Comparison of ENCODE assay signal across 25 mouse cellular contexts in genomic region chr16:44265562-44265961, GRCm38 (mm10).
A peak's percentile ranks its signal among the peaks of the same experiment; 100 is the strongest.
DNase-seq lines count a peak whose midpoint lies in the region; ATAC-seq and TF ChIP-seq lines count a peak whose summit lies in the region.
"Had no signal": no experiment of that assay in that cellular context is flagged by ENCODE, and none has a peak within 500 bp of the region (broad histone marks: within the 10 kb centered on the region; RNA-seq: fewer than 3 reads in every experiment).

No protein-coding gene starts in this region.

- H3K9ac ChIP-seq in liver, embryonic 14.5 days (replicated peaks), result no peak overlapping the region
- H3K9ac ChIP-seq in midbrain, embryonic 13.5 days (replicated peaks), result no peak overlapping the region
- H3K9ac ChIP-seq: embryonic facial prominence, embryonic 12.5 days; forebrain, embryonic 13.5 days; heart, embryonic 13.5 days; hindbrain, embryonic 15.5 days; lung, embryonic 14.5 days; midbrain, embryonic 12.5 days; neural tube, embryonic 13.5 days had no signal

- 40% methylated on average over 6 of the region's 6 CpGs for WGBS in liver, embryonic 14.5 days (ENCODE audit: insufficient replicate concordance)
- WGBS in midbrain, embryonic 13.5 days, result 92% methylated on average over 6 of the region's 6 CpGs

- H3K9me3 ChIP-seq in liver, embryonic 14.5 days (ENCODE audit: control insufficient read depth, low read length), result no peaks in the 10 kb centered on the region
- no peaks in the 10 kb centered on the region for H3K9me3 ChIP-seq in midbrain, embryonic 13.5 days
- H3K9me3 ChIP-seq: embryonic facial prominence, embryonic 12.5 days; forebrain, embryonic 13.5 days; heart, embryonic 13.5 days; hindbrain, embryonic 15.5 days; midbrain, embryonic 12.5 days; neural tube, embryonic 13.5 days had no signal

- no peak overlapping the region for H3K4me3 ChIP-seq in liver, embryonic 14.5 days (ENCODE audit: insufficient read depth in 1 of 2, low read depth in 2 of 2, low read length in 2 of 2)
- no peak overlapping the region for H3K4me3 ChIP-seq in midbrain, embryonic 13.5 days (replicated peaks)
- H3K4me3 ChIP-seq: embryonic facial prominence, embryonic 12.5 days; forebrain, embryonic 13.5 days; heart, embryonic 13.5 days; hindbrain, embryonic 15.5 days; midbrain, embryonic 12.5 days; neural tube, embryonic 13.5 days had no signal

- peak overlapping the region; percentile 41 for H3K4me2 ChIP-seq in liver, embryonic 14.5 days (ENCODE audit: low read depth)
- H3K4me2 ChIP-seq in midbrain, embryonic 13.5 days (replicated peaks), result no peak overlapping the region
- H3K4me2 ChIP-seq: embryonic facial prominence, embryonic 12.5 days; forebrain, embryonic 13.5 days; heart, embryonic 13.5 days; hindbrain, embryonic 15.5 days; lung, embryonic 14.5 days; midbrain, embryonic 12.5 days; neural tube, embryonic 13.5 days had no signal

- ATAC-seq in erythroid progenitor cell, adult 5-6 weeks (replicated peaks; ENCODE audit: low FRiP score, poor library complexity, severe bottlenecking), result peak; percentile 96
- peak; percentile 82 for ATAC-seq in liver, embryonic 14.5 days (ENCODE audit: insufficient read depth)
- ATAC-seq in megakaryocyte-erythroid progenitor cell, adult 5-6 weeks (replicated peaks; ENCODE audit: low FRiP score, low TSS enrichment, poor library complexity, severe bottlenecking), result peak; percentile 55; the same call in 1 of the 2 replicates
- no peak for ATAC-seq in CD4-positive, CD25-positive, alpha-beta regulatory T cell, adult 4 months
- ATAC-seq in midbrain, embryonic 13.5 days, result no peak
- ATAC-seq: forebrain, embryonic 13.5 days; inflammation-experienced regulatory T-cells, adult 6 months had no signal

- peak; percentile 29 for TF ChIP-seq EP300 in liver, embryonic 14.5 days (IDR thresholded peaks at IDR 0.05; ENCODE audit: low read depth)

- peak; percentile 16 for DNase-seq in c-Kit-positive CD71-positive TER-119-negative erythroid progenitor cells, embryonic 14.5 days (ENCODE audit: low read depth)
- DNase-seq in liver, embryonic 14.5 days (ENCODE audit: low read depth in 3 of 3, low spot score in 3 of 3), result peak; percentile 46 to 55 (median 47)
- no peak for DNase-seq in layer of hippocampus, postnatal 36 days
- DNase-seq: adrenal gland, postnatal 36 days; cerebellum, adult 11 months; cerebellum, adult 9-10 months; embryo, embryonic 11 days; gastrocnemius, postnatal 10 days; heart, postnatal 10 days; kidney, adult 11 months; kidney, postnatal 4 days; left cerebral cortex, postnatal 4 days; lung, embryonic 14.5 days; thymus, postnatal 25 days had no signal

- H3K27ac ChIP-seq in liver, embryonic 14.5 days, result no peak overlapping the region
- H3K27ac ChIP-seq in midbrain, embryonic 13.5 days, result no peak overlapping the region
- H3K27ac ChIP-seq: embryonic facial prominence, embryonic 12.5 days; forebrain, embryonic 13.5 days; heart, embryonic 13.5 days; hindbrain, embryonic 15.5 days; midbrain, embryonic 12.5 days; neural tube, embryonic 13.5 days had no signal

- H3K36me3 ChIP-seq in liver, embryonic 14.5 days (replicated peaks; ENCODE audit: control insufficient read depth, insufficient read depth, low read depth), result no peaks in the 10 kb centered on the region
- H3K36me3 ChIP-seq in midbrain, embryonic 13.5 days, result no peaks in the 10 kb centered on the region
- H3K36me3 ChIP-seq: embryonic facial prominence, embryonic 12.5 days; heart, embryonic 13.5 days; hindbrain, embryonic 15.5 days; midbrain, embryonic 12.5 days; neural tube, embryonic 13.5 days had no signal

- H3K27me3 ChIP-seq in liver, embryonic 14.5 days (ENCODE audit: control insufficient read depth, insufficient read depth, low read length), result no peaks in the 10 kb centered on the region; the same call in 1 of the 2 replicates
- no peaks in the 10 kb centered on the region for H3K27me3 ChIP-seq in midbrain, embryonic 13.5 days
- H3K27me3 ChIP-seq: embryonic facial prominence, embryonic 12.5 days; forebrain, embryonic 13.5 days; heart, embryonic 13.5 days; hindbrain, embryonic 15.5 days; midbrain, embryonic 12.5 days; neural tube, embryonic 13.5 days had no signal

- H3K4me1 ChIP-seq in liver, embryonic 14.5 days (replicated peaks; ENCODE audit: control insufficient read depth in 2 of 2, insufficient read depth in 2 of 2, low read length in 1 of 2), result peaks cover 10 to 16% of the 10 kb centered on the region in 2 experiments
- H3K4me1 ChIP-seq in midbrain, embryonic 13.5 days (replicated peaks), result no peaks in the 10 kb centered on the region
- H3K4me1 ChIP-seq: embryonic facial prominence, embryonic 12.5 days; forebrain, embryonic 13.5 days; heart, embryonic 13.5 days; hindbrain, embryonic 15.5 days; midbrain, embryonic 12.5 days; neural tube, embryonic 13.5 days had no signal

- no peak for TF ChIP-seq CTCF in liver, embryonic 14.5 days (IDR thresholded peaks at IDR 0.05; ENCODE audit: low read depth)

Comparison
In these comparisons a context has a peak if more than half of its experiments do, and no peak if none do; other contexts are left out.
1. DNase-seq: peak in c-Kit-positive CD71-positive TER-119-negative erythroid progenitor cells, embryonic 14.5 days (single experiment) and liver, embryonic 14.5 days (3 of 3); none in layer of hippocampus, postnatal 36 days (0 of 2).
2. ATAC-seq: peak in erythroid progenitor cell, adult 5-6 weeks (single experiment), liver, embryonic 14.5 days (single experiment) and megakaryocyte-erythroid progenitor cell, adult 5-6 weeks (single experiment); none in CD4-positive, CD25-positive, alpha-beta regulatory T cell, adult 4 months (single experiment) and midbrain, embryonic 13.5 days (single experiment).